Mouse (Mus musculus) E14TG2a.4 (cell line): Measurements from ENCODE around the gene Uqcc1.

Experiments
- CTCF ChIP-seq: conservative IDR thresholded peaks from 2 replicates; pipeline ENCODE4 v1.5.1; 2014; ENCODE audit warnings: low read length
- NANOG ChIP-seq: IDR thresholded peaks from 2 replicates; pipeline ENCODE4 v1.6.1; 2014; ENCODE audit warnings: borderline replicate concordance, low read length, mixed read lengths
- POU5F1 ChIP-seq: IDR thresholded peaks from 2 replicates; pipeline ENCODE4 v1.6.1; 2014; ENCODE audit warnings: low read length, borderline replicate concordance

DNA sequence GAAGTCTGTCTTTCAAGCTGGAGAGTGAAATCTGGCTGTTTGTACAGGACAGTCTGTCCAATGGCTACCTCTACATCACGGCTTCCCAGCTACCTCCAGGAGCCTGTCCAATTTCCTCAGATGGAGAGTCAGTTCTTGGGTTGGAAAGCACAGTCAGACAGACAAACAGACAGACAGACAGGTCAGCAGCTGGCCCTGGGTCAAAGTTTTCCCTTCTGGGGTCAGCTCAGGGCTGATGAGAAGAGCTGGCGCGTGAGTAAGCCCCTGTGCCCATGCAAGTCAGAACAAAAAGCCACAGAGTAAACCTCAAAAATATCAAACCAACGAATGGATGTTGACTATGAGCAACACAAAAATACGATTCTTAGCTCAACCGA is 26.5 kb downstream of the Uqcc1 start:
- TF ChIP-seq CTCF, result no peak
- no peak for TF ChIP-seq POU5F1
- no peak for TF ChIP-seq NANOG
